Mouse (Mus musculus) cerebellum, adult 2 months (tissue): Measurements from ENCODE around the gene Parva.

Source experiments
- CTCF ChIP-seq: fragments of 200-500 bp; IDR thresholded peaks from 2 replicates; pipeline ENCODE4 v1.5.1; 2011; ENCODE audit warnings: low read depth, mild to moderate bottlenecking, control low read depth, low read length, moderate library complexity, borderline replicate concordance; ENCODE audit not compliant: insufficient read depth
- POLR2A ChIP-seq: fragments of 200-500 bp; IDR thresholded peaks from 2 replicates; pipeline ENCODE4 v1.6.1; 2011; ENCODE audit warnings: low read length, control low read depth, borderline replicate concordance; ENCODE audit not compliant: insufficient read depth

GRCm38 (mm10) chr7:112444152-112444984 lies 17.1 kb downstream of the Parva start:
- no peak for TF ChIP-seq POLR2A
- no peak for TF ChIP-seq CTCF
